Mouse (Mus musculus): ENCODE data around the gene Prtn3. TPM values are rescaled to one million over a fixed set of nuclear protein-coding genes. Genes with fewer than 3 reads are reported as not detected.

Prtn3 gene
- polyA plus RNA-seq, 1 experiment: 18.0 TPM

GRCm38 (mm10) chr10:79897316-79898245, 23.3 kb downstream of the Prtn3 start:
- no peak for DNase-seq (ENCODE audit: low read depth)
- TF ChIP-seq POLR2A (IDR thresholded peaks at IDR 0.05; ENCODE audit: borderline replicate concordance, extremely low read depth, insufficient read depth, insufficient read length, poor library complexity, severe bottlenecking) (no peak), CTCF (IDR thresholded peaks at IDR 0.05; ENCODE audit: borderline replicate concordance, extremely low read depth, insufficient read depth, insufficient read length) (no peak)

- no peak for TF ChIP-seq POLR2A (IDR thresholded peaks at IDR 0.05; ENCODE audit: borderline replicate concordance, extremely low read depth, insufficient read depth, insufficient read length, poor library complexity, severe bottlenecking)
- TF ChIP-seq CTCF (IDR thresholded peaks at IDR 0.05; ENCODE audit: borderline replicate concordance, extremely low read depth, insufficient read depth, insufficient read length): peak; percentile 47
- DNase-seq (ENCODE audit: low read depth): peak; percentile 86
Measured at GRCm38 (mm10) chr10:79900951-79901410, 26.7 kb downstream of the Prtn3 start.

- no peak for DNase-seq (ENCODE audit: low read depth)
- TF ChIP-seq CTCF (IDR thresholded peaks at IDR 0.05; ENCODE audit: borderline replicate concordance, extremely low read depth, insufficient read depth, insufficient read length) (no peak), POLR2A (IDR thresholded peaks at IDR 0.05; ENCODE audit: borderline replicate concordance, extremely low read depth, insufficient read depth, insufficient read length, poor library complexity, severe bottlenecking) (no peak)
Measured at GRCm38 (mm10) chr10:79906712-79907111, 32.4 kb downstream of the Prtn3 start.

GRCm38 (mm10) chr10:79907415-79907814, 33.1 kb downstream of the Prtn3 start:
- no peak for DNase-seq (ENCODE audit: low read depth)
- TF ChIP-seq POLR2A (IDR thresholded peaks at IDR 0.05; ENCODE audit: borderline replicate concordance, extremely low read depth, insufficient read depth, insufficient read length, poor library complexity, severe bottlenecking) (no peak), CTCF (IDR thresholded peaks at IDR 0.05; ENCODE audit: borderline replicate concordance, extremely low read depth, insufficient read depth, insufficient read length) (no peak)

- peak; percentile 98 for DNase-seq (ENCODE audit: low read depth)
- TF ChIP-seq CTCF (IDR thresholded peaks at IDR 0.05; ENCODE audit: borderline replicate concordance, extremely low read depth, insufficient read depth, insufficient read length): no peak
- TF ChIP-seq POLR2A (IDR thresholded peaks at IDR 0.05; ENCODE audit: borderline replicate concordance, extremely low read depth, insufficient read depth, insufficient read length, poor library complexity, severe bottlenecking): peak; percentile 85
Measured at GRCm38 (mm10) chr10:79908167-79909091, 34.2 kb downstream of the Prtn3 start, which contains the start of gene Med16. Gene Med16, minus strand, starts transcription at chr10:79908923.

GRCm38 (mm10) chr10:79909092-79909922, 35.0 kb downstream of the Prtn3 start:
- TF ChIP-seq CTCF (IDR thresholded peaks at IDR 0.05; ENCODE audit: borderline replicate concordance, extremely low read depth, insufficient read depth, insufficient read length): no peak
- no peak for TF ChIP-seq POLR2A (IDR thresholded peaks at IDR 0.05; ENCODE audit: borderline replicate concordance, extremely low read depth, insufficient read depth, insufficient read length, poor library complexity, severe bottlenecking)
- DNase-seq (ENCODE audit: low read depth): no peak

GRCm38 (mm10) chr10:79910556-79910955, 36.3 kb downstream of the Prtn3 start, which contains the start of gene Gm26602:
Gene Gm26602, plus strand, starts transcription at chr10:79910856.
- TF ChIP-seq CTCF (IDR thresholded peaks at IDR 0.05; ENCODE audit: borderline replicate concordance, extremely low read depth, insufficient read depth, insufficient read length) (no peak), POLR2A (IDR thresholded peaks at IDR 0.05; ENCODE audit: borderline replicate concordance, extremely low read depth, insufficient read depth, insufficient read length, poor library complexity, severe bottlenecking) (no peak)

GRCm38 (mm10) chr10:79912412-79912811, 38.1 kb downstream of the Prtn3 start:
- TF ChIP-seq POLR2A (IDR thresholded peaks at IDR 0.05; ENCODE audit: borderline replicate concordance, extremely low read depth, insufficient read depth, insufficient read length, poor library complexity, severe bottlenecking): no peak
- no peak for TF ChIP-seq CTCF (IDR thresholded peaks at IDR 0.05; ENCODE audit: borderline replicate concordance, extremely low read depth, insufficient read depth, insufficient read length)
- DNase-seq (ENCODE audit: low read depth): no peak

More at GRCm38 (mm10) chr10:79910556-79910955, 36.3 kb downstream of the Prtn3 start, which contains the start of gene Gm26602:
- DNase-seq (ENCODE audit: low read depth): no peak

GRCm38 (mm10) chr10:79914131-79914947, 40.1 kb downstream of the Prtn3 start:
- DNase-seq (ENCODE audit: low read depth): peak; percentile 71
- no peak for TF ChIP-seq POLR2A (IDR thresholded peaks at IDR 0.05; ENCODE audit: borderline replicate concordance, extremely low read depth, insufficient read depth, insufficient read length, poor library complexity, severe bottlenecking)
- no peak for TF ChIP-seq CTCF (IDR thresholded peaks at IDR 0.05; ENCODE audit: borderline replicate concordance, extremely low read depth, insufficient read depth, insufficient read length)

All from brain, embryonic 14.5 days (tissue).